Mouse (Mus musculus): ENCODE measurements at regions not wholly inside any gene's neighbourhood (a gene's known extent, or its start where the extent isn't known, plus 50 kb on each side); places are given as distances from the start of the nearest gene placed in this dataset.

GRCm38 (mm10) chr13:83716711-83717171 is 212.9 kb downstream of the Mef2c start:
- intact Hi-C loops (cut with DNase I) = loop anchor here (5.0 kb wide), 2 partner anchors 631 to 1446 kb away; no protein-coding TSS in a partner anchor
- DNase-seq = no peak

GRCm38 (mm10) chr13:83717686-83718210 is 213.9 kb downstream of the Mef2c start:
- intact Hi-C loops (cut with DNase I) = loop anchor here (5.0 kb wide), 2 partner anchors 630 to 1445 kb away; no protein-coding TSS in a partner anchor
- no peak for DNase-seq

- intact Hi-C loops (cut with DNase I) = loop anchor here (5.0 kb wide), 2 partner anchors 629 to 1444 kb away; no protein-coding TSS in a partner anchor
- no peak for DNase-seq
Observed at GRCm38 (mm10) chr13:83718431-83719410, 214.9 kb downstream of the Mef2c start.

GRCm38 (mm10) chr13:83719635-83720291 is 215.9 kb downstream of the Mef2c start:
- intact Hi-C loops (cut with DNase I) = loop anchor here (5.0 kb wide), 2 partner anchors 628 to 1443 kb away; no protein-coding TSS in a partner anchor
- no peak for DNase-seq

- intact Hi-C loops (cut with DNase I) = no loop called here
- no peak for DNase-seq
Observed at GRCm38 (mm10) chr13:83720352-83720751, 216.5 kb downstream of the Mef2c start.

- DNase-seq = no peak
- intact Hi-C loops (cut with DNase I) = no loop called here
Observed at GRCm38 (mm10) chr13:83720883-83721371, 217.1 kb downstream of the Mef2c start.

- no peak for DNase-seq
- intact Hi-C loops (cut with DNase I) = no loop called here
Observed at GRCm38 (mm10) chr13:83721563-83721962, 217.7 kb downstream of the Mef2c start.

GRCm38 (mm10) chr13:83722241-83722640 is 218.4 kb downstream of the Mef2c start:
- DNase-seq = no peak
- intact Hi-C loops (cut with DNase I) = no loop called here

- DNase-seq = no peak
- intact Hi-C loops (cut with DNase I) = no loop called here
Observed at GRCm38 (mm10) chr13:83722791-83723190, 219.0 kb downstream of the Mef2c start.

- no peak for DNase-seq
- intact Hi-C loops (cut with DNase I) = no loop called here
Observed at GRCm38 (mm10) chr13:83723396-83723795, 219.6 kb downstream of the Mef2c start.

- DNase-seq = no peak
- intact Hi-C loops (cut with DNase I) = no loop called here
Observed at GRCm38 (mm10) chr13:83724196-83724595, 220.4 kb downstream of the Mef2c start.

- intact Hi-C loops (cut with DNase I) = no loop called here
- no peak for DNase-seq
Observed at GRCm38 (mm10) chr13:83724995-83725394, 221.2 kb downstream of the Mef2c start.

GRCm38 (mm10) chr13:83725831-83726230 is 222.0 kb downstream of the Mef2c start:
- intact Hi-C loops (cut with DNase I) = no loop called here
- DNase-seq = no peak

GRCm38 (mm10) chr13:83726346-83726975 is 222.6 kb downstream of the Mef2c start:
- no peak for DNase-seq
- intact Hi-C loops (cut with DNase I) = no loop called here

- DNase-seq = no peak
- intact Hi-C loops (cut with DNase I) = no loop called here
Observed at GRCm38 (mm10) chr13:83727051-83727765, 223.4 kb downstream of the Mef2c start.

GRCm38 (mm10) chr13:83727766-83728395 is 224.0 kb downstream of the Mef2c start:
- intact Hi-C loops (cut with DNase I) = no loop called here
- DNase-seq = no peak

- intact Hi-C loops (cut with DNase I) = no loop called here
- DNase-seq = no peak
Observed at GRCm38 (mm10) chr13:83728421-83729010, 224.7 kb downstream of the Mef2c start.

- DNase-seq = no peak
- intact Hi-C loops (cut with DNase I) = loop anchor here (10.0 kb wide), 1 partner anchor 495 kb away; the partner anchor contains the start of gene Tmem161b
Observed at GRCm38 (mm10) chr13:83729331-83730009, 225.6 kb downstream of the Mef2c start.
